Mouse (Mus musculus): ENCODE data around the gene Tle6.

GRCm38 (mm10) chr10:81564734-81565133 lies 36.1 kb downstream of the Tle6 start:
- TF ChIP-seq ZKSCAN1 (IDR thresholded peaks at IDR 0.05; ENCODE audit: low read depth, low read length) (no peak), ELF1 (IDR thresholded peaks at IDR 0.05; ENCODE audit: low read depth, low read length) (no peak)
